Mouse (Mus musculus): ENCODE measurements at regions not wholly inside any gene's neighbourhood (a gene's known extent, or its start where the extent isn't known, plus 50 kb on each side); places are given as distances from the start of the nearest gene placed in this dataset.

- TF ChIP-seq CTCF (IDR thresholded peaks at IDR 0.05; ENCODE audit: low read depth) (no peak), EP300 (optimal IDR thresholded peaks at IDR 0.05) (no peak)
These were observed 73.8 kb upstream of the Fst start for GRCm38 (mm10) chr13:114532393-114533097.
